Mouse (Mus musculus): Measurements from ENCODE around the gene Rpl12. TPM values are rescaled to one million over a fixed set of nuclear protein-coding genes. Genes with fewer than 3 reads are reported as not detected.
A peak's percentile ranks its signal among the peaks of the same experiment; 100 is the strongest.

Rpl12 gene
- 100 to 1,000 TPM in 14 of 26 experiments, 10 to 100 TPM in 12; 49.4 to 246 (median 102) TPM for total RNA-seq (2018; cell fraction: chromatin; rRNA removed)
- total RNA-seq (2018; cell fraction: cytosol; rRNA removed): 1,000 to 10,000 TPM in 1 of 26 experiments, 100 to 1,000 TPM in 25; 247 to 1,058 (median 502) TPM
- 100 to 1,000 TPM in 14 of 26 experiments, 10 to 100 TPM in 12; 77.9 to 417 (median 104) TPM for total RNA-seq (2018; cell fraction: nucleus; rRNA removed)
- polyA plus RNA-seq (2018): 494 to 663 TPM (median 662 TPM) in 3 replicates

DNA sequence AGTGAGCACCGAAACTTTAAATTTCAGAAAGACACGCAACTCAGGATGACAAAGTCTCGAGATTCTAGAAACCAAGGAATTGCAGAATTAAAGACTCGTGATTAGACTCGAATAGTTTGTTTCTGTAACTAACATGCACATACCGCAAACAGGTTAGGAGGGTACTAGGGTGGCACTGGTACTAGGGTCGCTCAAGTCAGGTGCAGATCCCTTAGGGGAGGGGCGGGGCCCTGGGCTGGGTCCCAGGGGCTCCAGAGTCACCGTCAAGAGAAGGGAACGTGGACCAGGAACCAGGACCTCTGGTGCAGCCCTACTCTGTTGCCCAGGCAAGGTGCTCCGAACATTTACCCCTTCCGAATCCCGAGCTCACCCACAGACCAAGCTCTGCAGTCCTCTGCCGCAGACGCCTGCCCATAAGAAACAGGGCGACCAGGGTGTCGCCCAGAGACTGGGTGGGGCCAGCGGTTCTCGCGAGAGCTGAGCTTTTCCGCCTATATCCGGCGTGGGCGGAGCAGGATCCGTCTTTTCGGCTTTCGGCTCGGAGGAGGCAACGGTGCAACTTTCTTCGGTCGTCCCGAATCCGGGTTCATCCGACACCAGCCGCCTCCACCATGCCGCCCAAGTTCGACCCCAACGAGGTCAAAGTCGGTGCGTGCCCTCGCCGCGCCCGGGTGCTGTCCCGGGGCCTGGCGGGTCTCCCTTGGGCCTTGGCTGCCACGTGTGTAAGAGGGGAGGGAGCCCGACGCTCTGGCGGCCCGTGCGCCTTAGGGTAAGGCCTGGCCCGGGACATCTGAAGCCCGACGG is at the start of gene Rpl12, which contains the start of gene Lrsam1:
Gene Rpl12, plus strand, starts transcription at position 368 of the 804 bp plus-strand sequence.
Gene Lrsam1, minus strand, starts transcription at position 423 of the 804 bp plus-strand sequence.
- H3K36me3 ChIP-seq (ENCODE audit: inconsistent target): peaks cover 31% of the 10 kb centered on the region; the same call in 1 of the 2 replicates
- H3K27ac ChIP-seq: peak within 1 kb of the TSS; percentile 70
- WGBS (ENCODE audit: missing documents): 5% methylated on average over 36 of the region's 55 CpGs
- peak within 1 kb of the TSS; percentile 77 for H3K4me3 ChIP-seq (ENCODE audit: inconsistent target)
- H3K79me2 ChIP-seq (ENCODE audit: inconsistent target): peaks cover 39% of the 10 kb centered on the region

DNA sequence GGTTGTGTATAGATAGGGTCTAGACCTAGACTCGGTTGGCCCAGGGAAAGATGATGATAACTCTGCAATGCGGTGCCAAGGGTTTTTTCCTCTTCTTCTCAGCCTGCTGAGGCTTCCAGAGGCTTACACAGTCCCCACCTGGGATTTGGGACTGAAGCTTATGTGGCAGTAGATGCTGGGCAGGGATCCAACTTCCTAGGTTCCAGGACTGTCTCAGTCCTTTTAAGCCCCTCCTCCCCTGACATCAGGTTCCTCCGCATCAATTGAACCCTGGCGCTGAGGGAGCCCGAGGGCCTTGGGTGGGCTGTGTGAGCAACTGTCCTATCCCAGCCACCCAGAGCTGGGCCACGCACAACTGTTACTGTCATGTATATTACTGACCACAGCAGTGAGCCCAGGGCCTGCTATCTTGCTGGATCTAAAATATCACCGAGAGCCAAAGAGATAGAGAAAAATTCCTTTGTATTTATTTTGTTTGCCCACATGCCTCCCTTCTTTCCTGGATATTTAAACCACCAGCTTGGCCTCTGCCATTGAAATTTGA is 49.6 kb upstream of the Rpl12 start:
- 92% methylated on average over 7 of the region's 7 CpGs for WGBS (ENCODE audit: missing documents)
- Histone ChIP-seq H3K79me2 (ENCODE audit: inconsistent target) (peaks cover 79% of the 10 kb centered on the region), H3K36me3 (ENCODE audit: inconsistent target) (peaks cover 45% of the 10 kb centered on the region), H3K4me3 (ENCODE audit: inconsistent target) (no peak overlapping the region), H3K27ac (no peak overlapping the region)

DNA sequence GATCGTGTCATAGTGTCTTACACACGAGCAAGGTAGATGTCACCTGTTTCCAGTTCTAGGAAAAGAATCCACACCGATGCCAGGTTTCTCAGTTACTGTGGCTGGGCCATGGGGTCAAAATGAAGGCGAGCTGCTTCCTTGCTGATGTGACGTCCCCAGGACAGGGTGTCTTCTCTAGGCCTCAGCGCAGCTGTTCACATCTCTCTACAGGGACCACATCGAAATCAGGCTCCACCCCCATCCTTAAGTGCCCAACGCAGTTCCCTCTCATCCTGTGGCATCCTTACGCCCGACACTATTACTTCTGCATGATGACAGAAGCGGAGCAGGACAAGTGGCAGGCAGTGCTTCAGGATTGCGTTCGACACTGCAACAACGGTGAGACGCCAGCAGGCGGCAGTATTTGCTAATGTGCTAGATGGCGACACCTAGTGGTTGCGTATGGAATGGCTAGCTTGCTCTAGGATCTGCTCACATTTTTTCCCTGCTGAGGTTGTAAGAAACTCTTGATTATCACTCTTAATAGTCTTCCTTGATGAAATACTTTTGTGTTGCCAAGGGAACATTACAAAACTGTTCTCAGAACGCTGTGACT is 49.1 kb upstream of the Rpl12 start:
- H3K36me3 ChIP-seq (ENCODE audit: inconsistent target): peaks cover 45% of the 10 kb centered on the region
- peaks cover 73% of the 10 kb centered on the region for H3K79me2 ChIP-seq (ENCODE audit: inconsistent target)
- H3K4me3 ChIP-seq (ENCODE audit: inconsistent target): no peak overlapping the region
- H3K27ac ChIP-seq: peak overlapping the region; percentile 7; the same call in 1 of the 2 replicates
- WGBS (ENCODE audit: missing documents): 29% methylated on average over 19 of the region's 19 CpGs

DNA sequence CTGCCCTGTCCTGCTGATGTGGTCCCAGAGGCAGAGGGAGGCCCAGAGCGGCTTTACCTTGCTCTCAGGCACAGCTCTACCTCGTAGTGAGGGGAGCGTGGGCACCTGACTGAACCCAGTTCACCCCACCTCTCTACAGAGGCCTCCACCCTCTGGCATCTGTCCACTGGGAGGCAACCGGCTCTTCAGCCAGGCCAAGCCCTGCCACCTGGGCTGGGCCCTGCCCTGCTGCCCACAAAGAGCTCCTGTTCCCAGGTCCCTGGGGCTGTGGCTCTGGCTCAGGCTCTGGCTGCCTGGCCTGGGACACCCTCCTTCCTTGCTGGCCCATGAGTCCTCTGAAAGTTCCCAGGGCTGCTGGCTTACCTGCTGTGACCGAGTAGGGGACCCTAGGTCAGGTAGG is 47.0 kb upstream of the Rpl12 start:
- Histone ChIP-seq H3K27ac (peak overlapping the region; percentile 85), H3K4me3 (ENCODE audit: inconsistent target) (no peak overlapping the region), H3K36me3 (ENCODE audit: inconsistent target) (peaks cover 42% of the 10 kb centered on the region), H3K79me2 (ENCODE audit: inconsistent target) (peaks cover 69% of the 10 kb centered on the region)
- 88% methylated on average over 5 of the region's 5 CpGs for WGBS (ENCODE audit: missing documents)

DNA sequence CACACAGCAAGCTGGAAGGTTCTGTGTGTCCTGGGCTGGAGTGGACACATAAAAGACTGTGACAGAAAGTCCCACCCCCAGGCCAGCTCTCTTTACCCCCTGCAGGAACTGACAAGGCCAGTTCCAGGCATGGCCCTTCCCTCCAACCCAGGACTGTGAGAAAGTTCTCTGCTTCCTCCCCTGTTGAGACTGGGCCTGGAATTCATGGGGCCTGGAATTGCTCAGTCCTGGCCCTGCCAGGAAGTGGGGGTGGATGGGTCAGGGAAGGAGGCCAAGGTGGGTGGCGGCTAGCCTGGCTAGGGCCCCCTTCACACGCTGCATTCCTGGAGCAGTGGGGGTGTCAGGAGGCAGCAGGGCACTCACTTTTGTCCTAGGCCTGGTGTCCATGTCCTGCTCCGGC is 46.5 kb upstream of the Rpl12 start:
- peaks cover 70% of the 10 kb centered on the region for H3K79me2 ChIP-seq (ENCODE audit: inconsistent target)
- peak overlapping the region; percentile 85 for H3K27ac ChIP-seq
- no peak overlapping the region for H3K4me3 ChIP-seq (ENCODE audit: inconsistent target)
- 100% methylated on average over 3 of the region's 3 CpGs for WGBS (ENCODE audit: missing documents)
- peaks cover 44% of the 10 kb centered on the region for H3K36me3 ChIP-seq (ENCODE audit: inconsistent target)

DNA sequence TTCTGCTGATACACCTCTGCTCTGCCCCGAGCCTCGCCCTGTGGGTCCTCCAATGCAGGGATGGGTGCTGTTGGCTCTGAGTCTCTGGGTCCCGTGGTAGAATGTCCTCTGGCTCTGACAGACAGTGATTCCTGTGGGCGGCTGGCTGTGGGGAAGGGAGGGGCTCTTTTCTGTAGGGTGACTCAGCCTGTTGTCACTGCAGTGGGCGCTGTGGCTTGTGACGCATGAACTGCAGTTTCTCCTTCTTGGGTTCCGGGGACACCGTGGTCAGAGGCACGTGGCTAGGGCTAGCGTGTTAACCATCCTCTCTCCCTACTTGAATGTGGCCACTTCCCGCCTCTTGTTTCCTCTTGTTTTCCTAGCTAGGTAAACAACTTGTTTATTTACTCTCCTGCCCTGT is 43.8 kb upstream of the Rpl12 start:
- Histone ChIP-seq H3K27ac (peak overlapping the region; percentile 85), H3K36me3 (ENCODE audit: inconsistent target) (peaks cover 48% of the 10 kb centered on the region), H3K79me2 (ENCODE audit: inconsistent target) (peaks cover 60% of the 10 kb centered on the region), H3K4me3 (ENCODE audit: inconsistent target) (no peak overlapping the region)
- 2% methylated on average over 11 of the region's 11 CpGs for WGBS (ENCODE audit: missing documents)

DNA sequence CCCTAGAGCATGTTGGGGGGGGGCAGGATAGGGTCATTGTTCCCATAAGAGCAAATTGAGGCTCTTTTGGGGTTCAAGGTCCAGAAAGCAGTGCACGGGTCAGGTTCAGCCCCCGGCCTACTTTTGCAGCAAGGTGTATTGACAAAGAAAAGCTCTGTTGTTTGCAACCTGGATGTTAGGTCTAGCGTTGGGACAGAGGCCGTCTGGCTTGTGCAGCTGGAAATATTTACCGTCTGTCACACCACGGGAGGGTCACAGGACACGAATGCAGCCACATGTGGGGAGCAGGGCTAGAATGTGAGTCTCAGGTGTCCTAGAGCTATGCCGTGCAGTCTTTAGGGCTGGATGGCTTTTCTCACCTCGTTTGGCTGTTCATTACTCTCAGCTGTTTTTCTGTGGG is 43.0 kb upstream of the Rpl12 start:
- no peak overlapping the region for H3K4me3 ChIP-seq (ENCODE audit: inconsistent target)
- H3K27ac ChIP-seq: peak overlapping the region; percentile 85
- peaks cover 49% of the 10 kb centered on the region for H3K36me3 ChIP-seq (ENCODE audit: inconsistent target)
- WGBS (ENCODE audit: missing documents): 95% methylated on average over 9 of the region's 9 CpGs
- H3K79me2 ChIP-seq (ENCODE audit: inconsistent target): peaks cover 52% of the 10 kb centered on the region

DNA sequence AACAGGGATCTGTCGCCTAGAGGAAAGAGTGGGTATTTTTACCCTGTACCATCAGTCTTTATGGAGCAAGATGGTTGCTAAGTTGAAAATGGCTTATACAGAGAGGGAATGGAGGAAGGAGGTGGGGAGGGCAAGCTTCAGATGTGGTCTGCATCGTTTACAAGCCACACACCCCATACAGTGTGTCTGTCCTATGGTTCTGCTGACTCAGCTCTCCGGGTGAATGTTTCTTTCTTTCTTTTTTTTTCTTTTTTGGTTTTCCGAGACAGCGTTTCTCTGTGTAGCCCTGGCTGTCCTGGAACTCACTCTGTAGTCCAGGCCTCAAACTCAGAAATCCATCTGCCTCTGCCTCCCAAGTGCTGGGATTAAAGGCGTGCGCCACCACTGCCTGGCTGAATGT is 40.1 kb upstream of the Rpl12 start:
- peaks cover 23% of the 10 kb centered on the region for H3K79me2 ChIP-seq (ENCODE audit: inconsistent target)
- no peak overlapping the region for H3K4me3 ChIP-seq (ENCODE audit: inconsistent target)
- WGBS (ENCODE audit: missing documents): 88% methylated on average over 7 of the region's 7 CpGs
- H3K27ac ChIP-seq: no peak overlapping the region
- H3K36me3 ChIP-seq (ENCODE audit: inconsistent target): peaks cover 67% of the 10 kb centered on the region

DNA sequence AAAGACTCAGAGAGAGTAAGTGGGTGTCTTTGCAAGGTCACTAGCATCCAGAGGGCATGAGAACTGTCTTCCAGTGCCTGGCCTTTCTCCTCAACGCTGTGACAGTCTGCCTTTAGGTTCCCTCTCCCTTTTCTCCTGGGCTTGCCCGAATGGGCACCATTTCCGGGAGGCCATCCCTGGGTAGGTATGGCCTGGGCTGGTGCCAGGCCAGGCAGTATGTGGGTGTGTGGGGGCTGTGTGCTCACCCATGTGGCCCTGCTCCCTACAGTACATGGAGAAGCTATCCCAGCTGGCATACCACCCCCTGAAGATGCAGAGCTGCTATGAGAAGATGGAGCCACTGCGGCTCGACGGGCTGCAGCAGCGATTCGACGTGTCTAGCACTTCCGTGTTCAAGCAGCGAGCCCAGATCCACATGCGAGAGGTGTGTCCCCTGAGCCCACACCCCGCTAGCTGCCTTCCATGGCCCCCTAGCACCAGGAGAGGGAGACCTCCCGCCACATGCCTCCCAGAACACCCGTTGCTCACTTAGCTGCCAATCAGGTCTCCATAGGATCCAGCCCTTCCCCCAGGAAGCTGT is 39.5 kb upstream of the Rpl12 start:
- H3K27ac ChIP-seq: no peak overlapping the region
- H3K79me2 ChIP-seq (ENCODE audit: inconsistent target): peaks cover 22% of the 10 kb centered on the region
- WGBS (ENCODE audit: missing documents): 96% methylated on average over 15 of the region's 15 CpGs
- peaks cover 74% of the 10 kb centered on the region for H3K36me3 ChIP-seq (ENCODE audit: inconsistent target)
- no peak overlapping the region for H3K4me3 ChIP-seq (ENCODE audit: inconsistent target)

DNA sequence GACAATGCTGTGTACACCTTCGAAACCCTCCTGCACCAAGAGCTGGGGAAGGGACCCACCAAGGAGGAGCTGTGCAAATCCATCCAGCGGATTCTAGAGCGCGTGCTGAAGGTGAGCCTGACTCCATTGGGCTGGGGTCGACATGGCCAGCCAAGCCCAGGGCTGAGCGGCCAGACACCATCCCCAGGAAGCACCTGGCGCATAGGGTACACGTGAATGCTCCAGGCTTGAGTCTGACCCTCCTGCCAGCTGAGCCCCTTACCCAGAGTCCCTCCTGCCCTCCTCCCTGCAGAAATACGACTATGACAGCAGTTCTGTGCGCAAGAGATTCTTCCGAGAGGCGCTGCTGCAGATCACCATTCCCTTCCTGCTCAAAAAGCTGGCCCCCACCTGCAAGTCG is 38.8 kb upstream of the Rpl12 start:
- H3K36me3 ChIP-seq (ENCODE audit: inconsistent target): peaks cover 78% of the 10 kb centered on the region
- H3K27ac ChIP-seq: no peak overlapping the region
- WGBS (ENCODE audit: missing documents): 95% methylated on average over 11 of the region's 13 CpGs
- H3K79me2 ChIP-seq (ENCODE audit: inconsistent target): peaks cover 22% of the 10 kb centered on the region
- no peak overlapping the region for H3K4me3 ChIP-seq (ENCODE audit: inconsistent target)

DNA sequence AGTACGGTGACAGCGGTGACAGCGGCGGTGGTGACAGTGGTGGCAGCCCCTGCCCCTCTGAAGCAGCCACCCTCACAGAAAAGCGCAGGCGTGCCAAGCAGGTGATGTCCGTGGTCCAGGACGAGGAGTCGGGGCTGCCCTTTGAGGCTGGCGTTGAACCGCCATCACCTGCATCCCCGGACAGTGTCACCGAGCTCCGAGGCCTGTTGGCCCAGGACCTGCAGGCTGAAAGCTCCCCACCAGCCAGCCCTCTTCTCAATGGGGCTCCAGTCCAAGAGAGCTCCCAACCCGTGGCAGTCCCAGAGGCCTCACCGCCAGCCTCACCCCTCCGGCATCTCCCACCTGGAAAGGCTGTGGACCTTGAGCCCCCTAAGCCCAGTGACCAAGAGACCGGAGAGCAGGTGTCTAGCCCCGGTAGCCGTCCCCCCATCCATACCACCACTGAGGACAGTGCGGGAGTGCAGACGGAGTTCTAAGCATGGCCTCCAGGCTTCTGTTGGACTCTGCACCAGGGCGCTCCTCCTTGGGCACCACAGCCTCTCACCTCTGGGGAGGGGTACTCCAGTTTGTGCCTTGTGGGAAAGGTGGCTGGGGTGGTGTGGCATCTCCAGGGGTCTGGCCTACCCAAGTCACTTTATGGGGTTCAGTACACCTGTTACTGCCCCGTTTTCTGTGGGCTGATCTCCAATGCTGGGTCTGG is 37.7 kb upstream of the Rpl12 start:
- 96% methylated on average over 17 of the region's 24 CpGs for WGBS (ENCODE audit: missing documents)
- no peak overlapping the region for H3K4me3 ChIP-seq (ENCODE audit: inconsistent target)
- peaks cover 76% of the 10 kb centered on the region for H3K36me3 ChIP-seq (ENCODE audit: inconsistent target)
- no peak overlapping the region for H3K27ac ChIP-seq
- H3K79me2 ChIP-seq (ENCODE audit: inconsistent target): peaks cover 13% of the 10 kb centered on the region

DNA sequence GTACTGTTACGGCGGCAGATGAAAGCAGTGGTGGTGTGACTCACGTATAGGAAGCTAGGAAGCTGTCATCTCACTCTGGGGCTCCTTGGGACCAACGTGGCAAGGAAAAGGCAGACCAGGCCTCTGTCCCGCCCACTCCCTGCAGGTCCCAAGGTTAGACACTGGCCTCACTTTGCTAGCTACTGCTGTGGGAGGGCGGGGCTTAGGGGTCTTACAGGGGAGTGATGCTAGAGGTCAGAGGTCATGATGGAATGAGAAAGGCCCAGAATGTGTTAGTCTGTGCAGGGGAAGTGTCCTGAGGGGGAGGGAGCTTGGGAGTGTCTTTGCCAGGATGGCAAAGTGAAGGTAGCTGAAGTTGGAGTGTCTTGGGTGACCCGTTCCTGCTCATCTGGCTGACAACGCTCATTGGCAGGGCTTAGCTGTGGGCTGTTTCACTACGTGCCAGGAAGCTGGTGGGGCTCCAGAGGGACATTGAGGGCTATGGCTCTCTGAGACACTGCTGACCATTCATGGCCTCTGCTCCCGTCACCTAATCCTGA is 37.0 kb upstream of the Rpl12 start:
- H3K79me2 ChIP-seq (ENCODE audit: inconsistent target): peaks cover 6% of the 10 kb centered on the region; the same call in 1 of the 2 replicates
- H3K27ac ChIP-seq: no peak overlapping the region
- 90% methylated on average over 10 of the region's 10 CpGs for WGBS (ENCODE audit: missing documents)
- peaks cover 76% of the 10 kb centered on the region for H3K36me3 ChIP-seq (ENCODE audit: inconsistent target)
- H3K4me3 ChIP-seq (ENCODE audit: inconsistent target): no peak overlapping the region

DNA sequence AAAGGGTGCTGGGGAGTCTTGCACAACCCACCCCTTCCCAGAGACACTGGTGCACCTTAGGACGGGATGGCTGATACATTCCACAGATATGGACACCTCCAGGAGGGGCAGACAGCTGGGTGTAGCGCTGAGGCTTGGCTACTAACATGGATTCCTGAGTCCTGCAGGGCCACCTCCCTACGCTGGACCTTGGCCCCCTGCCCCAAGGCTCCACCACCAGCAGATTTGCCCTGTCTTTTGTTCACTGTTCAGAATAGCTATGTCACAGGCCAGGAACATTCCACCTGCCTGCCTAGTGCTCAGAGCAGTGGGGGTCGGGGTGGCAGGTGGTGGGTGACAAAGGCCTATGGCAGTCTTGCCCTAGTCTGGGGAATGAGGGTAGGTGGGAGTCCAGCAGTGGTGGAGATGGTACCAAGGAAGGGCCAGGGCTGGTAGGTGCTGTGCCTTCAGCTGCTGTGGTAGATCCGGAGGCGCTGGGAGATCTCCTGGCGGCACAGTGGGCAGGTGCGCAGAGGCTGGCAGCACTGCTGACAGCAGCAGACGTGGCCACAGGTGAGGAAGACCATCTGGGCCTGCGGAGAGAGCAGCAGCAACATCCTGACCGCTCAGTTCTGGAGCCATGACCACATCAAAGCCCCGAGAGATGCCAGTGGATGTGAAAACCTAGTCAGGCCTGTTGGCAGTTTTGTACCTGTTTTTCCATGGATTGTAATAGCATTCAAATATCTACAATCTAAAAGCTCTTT is 34.9 kb upstream of the Rpl12 start:
- 95% methylated on average over 9 of the region's 12 CpGs for WGBS (ENCODE audit: missing documents)
- peaks cover 58% of the 10 kb centered on the region for H3K36me3 ChIP-seq (ENCODE audit: inconsistent target)

More for the DNA sequence above, 34.9 kb upstream of the Rpl12 start:
- no peak overlapping the region for H3K4me3 ChIP-seq (ENCODE audit: inconsistent target)
- no peaks in the 10 kb centered on the region for H3K79me2 ChIP-seq (ENCODE audit: inconsistent target)
- H3K27ac ChIP-seq: no peak overlapping the region

Measured in macrophage (primary cell).